Comparison of ENCODE assay signal across 11 mouse cellular contexts in genomic region chr17:64469754-64470400, GRCm38 (mm10).
A peak's percentile ranks its signal among the peaks of the same experiment; 100 is the strongest.
DNase-seq lines count a peak whose midpoint lies in the region; ATAC-seq lines count a peak whose summit lies in the region.
"Had no signal": no experiment of that assay in that cellular context is flagged by ENCODE, and none has a peak within 500 bp of the region (broad histone marks: within the 10 kb centered on the region; RNA-seq: fewer than 3 reads in every experiment).

No protein-coding gene starts in this region.

- ATAC-seq in heart, embryonic 12.5 days (ENCODE audit: insufficient number of reproducible peaks, low FRiP score): no peak
- ATAC-seq: CD4-positive, CD25-positive, alpha-beta regulatory T cell, adult 4 months had no signal

- H3K36me3 ChIP-seq in heart, embryonic 12.5 days: no peaks in the 10 kb centered on the region
- H3K36me3 ChIP-seq in limb, embryonic 10.5 days: no peaks in the 10 kb centered on the region

- no peaks in the 10 kb centered on the region for H3K27me3 ChIP-seq in heart, embryonic 12.5 days (replicated peaks)
- no peaks in the 10 kb centered on the region for H3K27me3 ChIP-seq in limb, embryonic 10.5 days (ENCODE audit: low read depth, poor library complexity, severe bottlenecking)

- DNase-seq in heart, postnatal 14 days: no peak
- peak; percentile 18 for DNase-seq in retina, embryonic 14.5 days (ENCODE audit: low spot score)
- DNase-seq in retina, postnatal 1 day: no peak
- peak; percentile 40 for DNase-seq in limb, embryonic 10.5 days (ENCODE audit: low spot score)
- no peak for DNase-seq in layer of hippocampus, postnatal 25 days (ENCODE audit: extremely low spot score in 1 of 2, low spot score in 1 of 2)
- no peak for DNase-seq in layer of hippocampus, adult 8-10 months (ENCODE audit: low spot score in 2 of 2)
- DNase-seq in testis, postnatal 14 days (ENCODE audit: low spot score): no peak
- DNase-seq: lung, adult 18-20 months; thymus, adult 2 months had no signal

- H3K27ac ChIP-seq in heart, embryonic 12.5 days (ENCODE audit: poor library complexity, severe bottlenecking): no peak overlapping the region
- H3K27ac ChIP-seq in limb, embryonic 10.5 days: peak overlapping the region; percentile 63; the same call in 1 of the 2 replicates

- intact Hi-C loops in heart, postnatal 14 days (cut with DNase I): no loop called here

- no peak overlapping the region for H3K4me3 ChIP-seq in heart, embryonic 12.5 days
- H3K4me3 ChIP-seq in limb, embryonic 10.5 days: peak overlapping the region; percentile 23

- peaks cover 7% of the 10 kb centered on the region; the same call in 1 of the 2 replicates for H3K4me1 ChIP-seq in heart, embryonic 12.5 days (replicated peaks)
- H3K4me1 ChIP-seq in limb, embryonic 10.5 days: peaks cover 26% of the 10 kb centered on the region

- WGBS in heart, embryonic 12.5 days: 20% methylated on average over 12 of the region's 12 CpGs
- 22% methylated on average over 12 of the region's 12 CpGs for WGBS in limb, embryonic 10.5 days

- no peak overlapping the region for H3K9ac ChIP-seq in heart, embryonic 12.5 days

- H3K4me2 ChIP-seq in heart, embryonic 12.5 days: peak overlapping the region; percentile 17

- no peaks in the 10 kb centered on the region for H3K9me3 ChIP-seq in heart, embryonic 12.5 days (replicated peaks)
- H3K9me3 ChIP-seq in limb, embryonic 10.5 days (replicated peaks): no peaks in the 10 kb centered on the region

Comparison
In these comparisons a context has a peak if more than half of its experiments do, and no peak if none do; other contexts are left out.
1. DNase-seq: peak in retina, embryonic 14.5 days (single experiment) and limb, embryonic 10.5 days (single experiment); none in heart, postnatal 14 days (0 of 2), retina, postnatal 1 day (single experiment), layer of hippocampus, postnatal 25 days (0 of 2), layer of hippocampus, adult 8-10 months (0 of 2) and testis, postnatal 14 days (single experiment).